Mouse (Mus musculus) lung, embryonic 14.5 days (tissue): ENCODE measurements around the gene Dus1l. TPM values are rescaled to one million over a fixed set of nuclear protein-coding genes. Genes with fewer than 3 reads are reported as not detected.
"Not testable (repeated sequence)": the region's sequence is repeated elsewhere in the genome, so short reads cannot be mapped to it uniquely, and the experiment has no call there.

Experiments
- ATAC-seq: fragments of 200-750 bp; cut with Nextera tagmentation; 2 replicates; pipeline ENCODE4 v1.8.0; 2017; ENCODE audit warnings: mild to moderate bottlenecking, moderate TSS enrichment, moderate library complexity; ENCODE audit not compliant: insufficient read depth
- DNase-seq: peaks from one replicate; pipeline ENCODE4 v3.0.0-alpha.2; 2015
- H3K27ac ChIP-seq: fragments of 300-500 bp; sonication (generic); 2 replicates; pipeline ENCODE4 v1.5.1; 2014; ENCODE audit warnings: low read depth, mild to moderate bottlenecking, moderate library complexity
- H3K27me3 ChIP-seq: fragments of 300-500 bp; sonication (generic); 2 replicates; pipeline ENCODE4 v1.6.1; 2014; ENCODE audit warnings: low read length, control low read depth; ENCODE audit not compliant: insufficient read depth
- H3K36me3 ChIP-seq: fragments of 300-500 bp; sonication (generic); 2 replicates; pipeline ENCODE4 v1.6.1; 2014; ENCODE audit warnings: control low read depth; ENCODE audit not compliant: insufficient read depth
- H3K4me1 ChIP-seq: fragments of 300-500 bp; sonication (generic); 2 replicates; pipeline ENCODE4 v1.6.1; 2014; ENCODE audit warnings: antibody characterized with exemption, control low read depth; ENCODE audit not compliant: insufficient read depth
- H3K4me2 ChIP-seq: fragments of 300-500 bp; sonication (generic); 2 replicates; pipeline ENCODE4 v1.6.1; 2014; ENCODE audit warnings: mild to moderate bottlenecking
- H3K4me3 ChIP-seq: fragments of 300-500 bp; sonication (generic); 2 replicates; pipeline ENCODE4 v1.5.1; 2014; ENCODE audit warnings: low read depth, low read length
- H3K9ac ChIP-seq: fragments of 300-500 bp; sonication (generic); 2 replicates; pipeline ENCODE4 v1.6.1; 2014
- H3K9me3 ChIP-seq: fragments of 300-500 bp; sonication (generic); 2 replicates; pipeline ENCODE4 v1.6.1; 2016; ENCODE audit warnings: low read depth, low read length, control low read depth
- CTCF ChIP-seq: IDR thresholded peaks from 2 replicates; pipeline ENCODE4 v1.5.1; 2016; ENCODE audit warnings: antibody characterized with exemption, low read depth
- WGBS: fragments of 180-500 bp; shearing (Covaris S2); extraction: QIAGEN DNeasy Blood & Tissue Kit; methylation state at CpG from one replicate; pipeline ENCODE4 v1.1.7; 2014; 5-methylcytosine and 5-hydroxymethylcytosine counted together
- polyA plus RNA-seq: library from polyadenylated mRNA; unstranded; fragments of >200 nt; fragmentation: Nextera tagmentation; extraction: Ambion mirVana; gene quantifications from 2 replicates; pipeline ENCODE4 v1.2.1, GENCODE M21; 2014

Dus1l gene
- polyA plus RNA-seq, result 77.2 and 87.4 TPM in 2 replicates

DNA sequence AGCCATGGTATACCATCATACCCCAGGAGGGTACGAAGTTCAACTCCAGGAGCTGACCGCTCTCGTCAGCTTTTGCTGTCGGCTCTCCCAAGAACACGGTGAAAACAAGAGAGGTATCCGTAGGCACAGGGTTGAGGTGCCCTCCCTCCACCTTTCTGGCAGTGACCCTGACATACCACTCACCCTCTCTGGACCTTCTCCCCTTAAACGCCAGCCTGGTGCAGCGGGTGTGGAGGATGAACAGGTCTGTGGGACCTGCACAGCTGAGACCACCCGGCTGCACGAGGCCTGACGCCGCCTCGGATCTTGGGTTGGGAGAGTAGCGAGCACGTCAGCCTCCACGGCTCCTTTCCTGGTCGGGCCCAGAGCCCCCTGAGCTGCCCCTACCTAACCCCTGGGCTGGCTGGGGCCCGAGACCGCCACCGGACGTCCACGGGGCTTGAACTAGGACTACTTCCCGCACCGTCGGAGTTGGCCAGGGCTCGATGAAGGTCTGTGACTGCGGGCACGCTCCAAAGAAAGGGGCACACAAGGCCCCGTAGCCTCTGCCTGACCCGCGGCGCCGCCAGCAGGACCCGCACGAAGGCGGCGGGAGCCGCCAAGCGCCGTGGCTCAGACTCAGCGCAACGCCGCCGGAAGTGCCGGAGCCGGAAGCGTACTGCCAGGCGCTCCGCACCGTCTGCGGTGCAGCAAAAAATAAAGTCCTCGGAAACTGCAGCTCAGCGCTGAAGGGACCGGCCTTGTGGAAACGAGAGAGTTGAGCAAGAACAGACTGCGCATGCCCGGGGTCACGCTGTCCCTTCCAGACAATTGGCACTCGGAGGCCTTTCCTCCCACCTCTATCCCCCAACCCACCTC, at the start of gene Dus1l:
Dus1l (minus strand) TSS at position 648 of the 858 bp plus-strand sequence.
- Histone ChIP-seq H3K4me2 (peak within 1 kb of the TSS; percentile 96), H3K9me3 (no peaks in the 10 kb centered on the region), H3K27me3 (no peaks in the 10 kb centered on the region), H3K4me3 (peak within 1 kb of the TSS; percentile 100), H3K4me1 (peaks cover 10% of the 10 kb centered on the region), H3K27ac (peak within 1 kb of the TSS; percentile 80; the same call in 1 of the 2 replicates), H3K9ac (peak within 1 kb of the TSS; percentile 93), H3K36me3 (peaks cover 40% of the 10 kb centered on the region)
- WGBS, result 2% methylated on average over 59 of the region's 59 CpGs
- peak; percentile 87 for ATAC-seq
- no peak for TF ChIP-seq CTCF
- peak; percentile 99 for DNase-seq

DNA sequence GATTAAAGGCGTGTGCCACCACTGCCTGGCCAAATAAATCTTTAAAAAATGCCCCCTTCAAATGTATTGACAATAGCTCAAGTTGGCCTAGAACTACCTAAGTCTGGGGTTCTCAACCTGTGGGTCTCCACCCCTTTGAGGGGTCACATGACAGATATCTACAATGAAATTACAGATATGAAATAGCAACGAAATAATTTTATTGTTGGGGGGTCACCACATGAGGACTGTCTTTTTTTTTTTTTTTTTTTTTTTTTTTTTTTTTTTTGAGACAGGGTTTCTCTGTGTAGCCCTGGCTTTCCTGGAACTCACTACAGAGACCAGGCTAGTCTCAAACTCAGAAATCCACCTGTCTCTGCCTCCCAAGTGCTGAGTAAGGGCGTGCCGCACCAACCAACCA, 48.1 kb upstream of the Dus1l start:
- Histone ChIP-seq H3K4me1 (no peaks in the 10 kb centered on the region), H3K4me3 (no peak overlapping the region), H3K27me3 (no peaks in the 10 kb centered on the region), H3K9me3 (no peaks in the 10 kb centered on the region), H3K27ac (no peak overlapping the region), H3K4me2 (no peak overlapping the region), H3K9ac (no peak overlapping the region), H3K36me3 (no peaks in the 10 kb centered on the region)
- 83% methylated on average over 4 of the region's 4 CpGs for WGBS
- no peak for TF ChIP-seq CTCF
- ATAC-seq, result no peak
- no peak for DNase-seq

DNA sequence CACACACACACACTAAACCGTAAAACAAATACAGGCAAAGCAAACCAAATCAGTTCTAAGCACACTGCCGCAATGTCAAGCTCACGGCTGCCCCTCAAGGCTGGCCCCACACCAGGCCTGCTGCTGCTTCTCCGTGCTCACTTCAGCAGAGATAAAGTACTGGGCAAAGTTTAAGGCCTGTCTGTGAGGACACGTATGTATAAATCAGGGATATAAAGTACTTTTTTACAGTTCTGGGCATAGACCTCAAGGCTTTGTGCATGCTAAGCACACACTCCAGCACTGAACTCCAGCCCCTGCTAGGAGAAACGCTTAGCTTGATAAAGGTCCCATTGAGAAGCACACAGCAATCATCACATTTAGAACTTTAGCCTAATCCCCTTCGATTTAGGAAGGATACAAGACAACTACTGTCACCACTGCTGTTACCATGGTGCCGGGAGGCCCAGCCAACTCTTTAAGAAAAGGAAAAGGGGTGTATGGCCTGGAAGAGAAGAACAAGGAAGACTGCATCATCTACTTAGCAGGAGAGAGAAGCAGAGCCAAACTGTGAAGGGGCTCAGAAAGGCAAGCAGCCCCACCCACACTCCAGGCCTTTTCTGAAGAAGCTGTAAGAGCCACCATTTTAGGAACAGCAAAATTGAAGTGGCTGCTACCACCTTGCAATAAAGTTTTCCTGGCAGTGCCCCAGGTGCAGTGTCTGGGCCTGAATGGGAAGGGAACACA, 37.5 kb upstream of the Dus1l start:
- Histone ChIP-seq H3K9ac (peak overlapping the region; percentile 13; the same call in 1 of the 2 replicates), H3K4me2 (no peak overlapping the region), H3K27me3 (no peaks in the 10 kb centered on the region), H3K27ac (peak overlapping the region; percentile 82), H3K4me1 (peaks cover 4% of the 10 kb centered on the region), H3K9me3 (no peaks in the 10 kb centered on the region), H3K4me3 (no peak overlapping the region), H3K36me3 (no peaks in the 10 kb centered on the region)
- 37% methylated on average over 8 of the region's 8 CpGs for WGBS
- TF ChIP-seq CTCF, result no peak
- DNase-seq, result peak; percentile 40
- ATAC-seq, result peak; percentile 50

- H3K4me3 ChIP-seq, H3K36me3 ChIP-seq, H3K9me3 ChIP-seq, H3K27me3 ChIP-seq, H3K9ac ChIP-seq, ATAC-seq, DNase-seq, H3K4me1 ChIP-seq, H3K4me2 ChIP-seq: not testable (repeated sequence)
- WGBS, result 88% methylated on average over 5 of the region's 5 CpGs
- peak overlapping the region; percentile 82; the same call in 1 of the 2 replicates for H3K27ac ChIP-seq
Observed at GRCm38 (mm10) chr11:120832962-120833361, 36.8 kb upstream of the Dus1l start.

DNA sequence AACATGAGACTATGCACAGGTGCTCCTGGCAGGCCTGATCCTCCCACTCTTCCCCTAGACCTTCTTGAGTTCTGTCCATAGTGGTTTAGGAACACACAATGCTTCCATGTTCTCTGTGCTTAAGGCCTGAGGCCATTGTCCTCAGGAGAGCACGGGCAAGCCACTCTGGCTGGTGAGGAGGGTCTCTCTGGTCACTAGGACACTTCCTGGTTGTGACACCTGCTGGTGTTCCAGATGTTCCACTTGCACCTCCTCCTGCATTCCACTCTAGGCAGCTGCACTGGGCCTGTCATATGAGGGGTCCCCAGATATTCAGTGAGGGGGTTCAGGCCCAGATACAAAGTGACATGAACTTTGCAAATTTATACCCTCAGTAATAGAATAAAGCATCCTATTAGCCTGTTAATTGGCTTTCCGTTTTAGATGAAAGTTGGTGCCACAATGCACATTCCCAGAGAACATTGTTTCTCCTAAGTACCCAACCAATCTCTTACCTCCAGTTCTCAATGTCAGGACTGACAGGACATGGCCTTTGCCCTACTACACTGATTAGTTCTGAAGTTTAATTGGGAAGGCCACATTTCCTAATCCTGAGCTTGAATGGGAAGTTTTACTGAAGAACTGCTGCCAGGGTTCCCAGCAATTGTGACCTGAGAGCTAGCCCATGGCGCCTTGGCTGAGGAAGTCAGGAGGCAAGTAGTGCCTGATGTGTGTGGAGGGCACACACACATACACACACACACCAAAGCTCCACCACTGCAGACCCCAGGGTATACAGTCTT, 35.6 kb upstream of the Dus1l start:
- Histone ChIP-seq H3K4me3 (no peak overlapping the region), H3K4me2 (no peak overlapping the region), H3K27ac (no peak overlapping the region), H3K27me3 (no peaks in the 10 kb centered on the region), H3K9me3 (no peaks in the 10 kb centered on the region), H3K4me1 (peaks cover 4% of the 10 kb centered on the region), H3K9ac (no peak overlapping the region), H3K36me3 (no peaks in the 10 kb centered on the region)
- ATAC-seq, result no peak
- TF ChIP-seq CTCF, result no peak
- DNase-seq, result no peak
- 78% methylated on average over 3 of the region's 3 CpGs for WGBS

DNA sequence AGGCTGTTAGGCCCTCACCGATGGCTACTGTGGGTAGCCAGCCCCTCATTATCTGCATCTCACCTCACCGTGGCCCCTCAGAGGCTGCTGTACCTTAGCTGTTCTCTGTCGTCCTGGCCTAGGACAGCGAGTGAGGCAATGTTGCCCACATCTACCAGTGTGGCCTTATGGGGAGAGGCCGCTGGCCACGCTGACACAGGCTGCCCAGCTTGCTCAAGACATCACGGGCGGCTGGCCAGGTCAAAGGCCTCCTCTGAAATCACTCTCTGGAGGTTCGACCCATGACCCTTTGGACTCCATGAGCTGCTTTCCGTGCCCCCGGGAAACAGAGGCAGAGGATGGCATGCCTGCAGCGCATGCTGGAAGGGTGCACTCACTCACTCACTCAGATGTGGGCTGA, 34.5 kb upstream of the Dus1l start:
- TF ChIP-seq CTCF, result no peak
- Histone ChIP-seq H3K4me1 (peaks cover 4% of the 10 kb centered on the region), H3K4me3 (no peak overlapping the region), H3K27ac (no peak overlapping the region), H3K9me3 (no peaks in the 10 kb centered on the region), H3K36me3 (no peaks in the 10 kb centered on the region), H3K9ac (no peak overlapping the region), H3K4me2 (no peak overlapping the region), H3K27me3 (no peaks in the 10 kb centered on the region)
- DNase-seq, result no peak
- 82% methylated on average over 12 of the region's 12 CpGs for WGBS
- no peak for ATAC-seq
